Comparison of ENCODE assay signal across 8 mouse cellular contexts in genomic region chr1:39650435-39651240, GRCm38 (mm10). TPM values are rescaled to one million over a fixed set of nuclear protein-coding genes. Genes with fewer than 3 reads are reported as not detected.
DNase-seq lines count a peak whose midpoint lies in the region; ATAC-seq and TF ChIP-seq lines count a peak whose summit lies in the region.

No protein-coding gene starts in this region.

- no peaks in the 10 kb centered on the region for H3K27me3 ChIP-seq in ES-Bruce4 (ENCODE audit: control insufficient read depth, insufficient read depth, low read length, poor library complexity, severe bottlenecking)
- peaks cover 61% of the 10 kb centered on the region for H3K27me3 ChIP-seq in liver, embryonic 15.5 days
- peaks cover 24% of the 10 kb centered on the region for H3K27me3 ChIP-seq in stomach, embryonic 15.5 days (replicated peaks)

- H3K9me3 ChIP-seq in ES-Bruce4 (replicated peaks; ENCODE audit: control insufficient read depth, insufficient read depth, low read length, poor library complexity, severe bottlenecking), result no peaks in the 10 kb centered on the region
- H3K9me3 ChIP-seq in liver, embryonic 15.5 days (replicated peaks), result no peaks in the 10 kb centered on the region
- H3K9me3 ChIP-seq in stomach, embryonic 15.5 days, result no peaks in the 10 kb centered on the region

- peak overlapping the region; percentile 68 for H3K4me2 ChIP-seq in liver, embryonic 15.5 days
- peak overlapping the region; percentile 99 for H3K4me2 ChIP-seq in stomach, embryonic 15.5 days

- TF ChIP-seq CTCF in ES-Bruce4 (IDR thresholded peaks at IDR 0.05; ENCODE audit: low read depth, low read length), result peak; percentile 63

- TF ChIP-seq POLR2A in ES-Bruce4 (IDR thresholded peaks at IDR 0.05; ENCODE audit: insufficient read depth, low read length), result no peak

- peak; percentile 55 for ATAC-seq in frontal cortex, adult (ENCODE audit: low TSS enrichment)
- ATAC-seq in liver, embryonic 15.5 days (ENCODE audit: insufficient read depth), result no peak
- no peak; the same call in 1 of the 2 replicates for ATAC-seq in stomach, embryonic 15.5 days (ENCODE audit: insufficient read depth, low FRiP score, low read depth)

- H3K9ac ChIP-seq in ES-Bruce4 (ENCODE audit: low read depth, poor library complexity, severe bottlenecking), result no peak overlapping the region
- no peak overlapping the region for H3K9ac ChIP-seq in liver, embryonic 15.5 days
- H3K9ac ChIP-seq in stomach, embryonic 15.5 days, result no peak overlapping the region

- H3K4me1 ChIP-seq in ES-Bruce4 (ENCODE audit: control insufficient read depth, insufficient read depth, low read length), result no peaks in the 10 kb centered on the region
- no peaks in the 10 kb centered on the region; the same call in 1 of the 2 replicates for H3K4me1 ChIP-seq in liver, embryonic 15.5 days (replicated peaks)
- peaks cover 16% of the 10 kb centered on the region for H3K4me1 ChIP-seq in stomach, embryonic 15.5 days

- H3K4me3 ChIP-seq in ES-Bruce4 (ENCODE audit: low read depth, low read length), result peak overlapping the region; percentile 57
- H3K4me3 ChIP-seq in liver, embryonic 15.5 days (replicated peaks), result peak overlapping the region; percentile 45
- peak overlapping the region; percentile 52 for H3K4me3 ChIP-seq in stomach, embryonic 15.5 days (replicated peaks)

- TF ChIP-seq EP300 in ES-Bruce4 (IDR thresholded peaks at IDR 0.05; ENCODE audit: insufficient read depth, low read depth, low read length), result no peak

- H3K27ac ChIP-seq in ES-Bruce4 (ENCODE audit: insufficient read depth, low read length), result no peak overlapping the region
- H3K27ac ChIP-seq in liver, embryonic 15.5 days (replicated peaks), result no peak overlapping the region
- H3K27ac ChIP-seq in stomach, embryonic 15.5 days, result no peak overlapping the region

- 2% methylated on average over 73 of the region's 73 CpGs for WGBS in liver, embryonic 15.5 days (ENCODE audit: insufficient replicate concordance)
- WGBS in stomach, embryonic 15.5 days, result 2% methylated on average over 70 of the region's 73 CpGs

- H3K36me3 ChIP-seq in ES-Bruce4 (ENCODE audit: control insufficient read depth, insufficient read depth, low read length, poor library complexity, severe bottlenecking), result no peaks in the 10 kb centered on the region
- H3K36me3 ChIP-seq in liver, embryonic 15.5 days (replicated peaks), result no peaks in the 10 kb centered on the region
- H3K36me3 ChIP-seq in stomach, embryonic 15.5 days, result no peaks in the 10 kb centered on the region

- peak; percentile 39 for DNase-seq in cerebellum, adult 8-10 months
- peak; percentile 74 for DNase-seq in heart, postnatal 4 days
- peak; percentile 69 to 80 for DNase-seq in layer of hippocampus, adult 18-20 months (ENCODE audit: low spot score in 2 of 2)
- peak; percentile 3 to 9 for DNase-seq in natural killer cell, adult 2 months (ENCODE audit: low spot score in 2 of 2)

RNA-seq across cellular contexts. Expression of gene Creg2, which starts 0.6 kb away (rescaled TPM):
- polyA plus RNA-seq in ES-Bruce4 (2011; ENCODE audit: insufficient read depth, insufficient read length, low read depth, missing spikeins), result not detected in 2 replicates
- total RNA-seq in heart, postnatal 4 days (2021), result not detected
- 100 to 1,000 TPM; 104 to 105 TPM for total RNA-seq in layer of hippocampus, adult 18-20 months (2021)
- not detected in 2 replicates for polyA plus RNA-seq in liver, embryonic 15.5 days (2015; fragmentation: Nextera tagmentation; extraction: Ambion mirVana)
- polyA plus RNA-seq in stomach, embryonic 15.5 days (2015; fragmentation: Nextera tagmentation; extraction: Ambion mirVana), result 0.19 and 0.45 TPM in 2 replicates

Comparison
In these comparisons a context has a peak if more than half of its experiments do, and no peak if none do; other contexts are left out.
1. DNase-seq: peak in every context shown above with its lines; median percentile 74 in layer of hippocampus, adult 18-20 months; 74 in heart, postnatal 4 days; 39 in cerebellum, adult 8-10 months; 6 in natural killer cell, adult 2 months.